Mouse (Mus musculus): ENCODE results near the gene Utp14b.

- no peak for TF ChIP-seq TAL1 (IDR thresholded peaks at IDR 0.05; ENCODE audit: low read length)
- TF ChIP-seq GATA1 (IDR thresholded peaks at IDR 0.05; ENCODE audit: low read length) = no peak
Observed at GRCm38 (mm10) chr1:78642197-78642596, 15.6 kb upstream of the Utp14b start.

All from erythroblast, embryonic 14.5 days (primary cell).